Mouse (Mus musculus) neural tube, embryonic 14.5 days (tissue): ENCODE measurements around the gene Dctn2. TPM values are rescaled to one million over a fixed set of nuclear protein-coding genes. Genes with fewer than 3 reads are reported as not detected.
A peak's percentile ranks its signal among the peaks of the same experiment; 100 is the strongest.

Experiments used
- ATAC-seq: fragments of 200-750 bp; cut with Nextera tagmentation; 2 replicates; pipeline ENCODE4 v1.8.0; 2017; ENCODE audit warnings: low read depth, mild to moderate bottlenecking, moderate TSS enrichment, moderate library complexity
- H3K27ac ChIP-seq: fragments of 300-500 bp; sonication (generic); 2 replicates; pipeline ENCODE4 v1.5.1; 2014; ENCODE audit warnings: low read depth, mild to moderate bottlenecking, control low read depth, low read length, moderate library complexity, mixed read lengths
- H3K27me3 ChIP-seq: fragments of 300-500 bp; sonication (generic); 2 replicates; pipeline ENCODE4 v1.6.1; 2014; ENCODE audit warnings: low read length; ENCODE audit not compliant: control insufficient read depth, insufficient read depth
- H3K36me3 ChIP-seq: fragments of 300-500 bp; sonication (generic); 2 replicates; pipeline ENCODE4 v1.6.1; 2014; ENCODE audit warnings: low read length, mixed read lengths; ENCODE audit not compliant: control insufficient read depth, insufficient read depth
- H3K4me1 ChIP-seq: fragments of 300-500 bp; sonication (generic); 2 replicates; pipeline ENCODE4 v1.6.1; 2014; ENCODE audit warnings: low read length; ENCODE audit not compliant: control insufficient read depth, insufficient read depth
- H3K4me2 ChIP-seq: fragments of 300-500 bp; sonication (generic); 2 replicates; pipeline ENCODE4 v1.6.1; 2014; ENCODE audit warnings: mild to moderate bottlenecking, low read depth, low read length, control low read depth
- H3K4me3 ChIP-seq: fragments of 300-500 bp; sonication (generic); 2 replicates; pipeline ENCODE4 v1.5.1; 2014; ENCODE audit warnings: low read depth, low read length, control low read depth, mixed read lengths
- H3K9ac ChIP-seq: fragments of 300-500 bp; sonication (generic); replicated peaks from 2 replicates; pipeline ENCODE4 v1.6.1; 2014; ENCODE audit warnings: low read depth, mild to moderate bottlenecking, control low read depth, low read length, mixed read lengths
- H3K9me3 ChIP-seq: fragments of 300-500 bp; sonication (generic); 2 replicates; pipeline ENCODE4 v1.6.1; 2016; ENCODE audit warnings: low read length; ENCODE audit not compliant: control insufficient read depth
- WGBS: fragments of 180-500 bp; shearing (Covaris S2); extraction: QIAGEN DNeasy Blood & Tissue Kit; methylation state at CpG from one replicate; pipeline ENCODE4 v1.1.7; 2014; 5-methylcytosine and 5-hydroxymethylcytosine counted together
- polyA plus RNA-seq: library from polyadenylated mRNA; unstranded; fragments of >200 nt; fragmentation: Nextera tagmentation; extraction: Ambion mirVana; gene quantifications from 2 replicates; pipeline ENCODE4 v1.2.1, GENCODE M21; 2014

Gene Dctn2
- polyA plus RNA-seq, 1 experiment from 2014 or later = 298 TPM

- WGBS = 75% methylated on average over 11 of the region's 11 CpGs
- Histone ChIP-seq H3K4me2 (no peak overlapping the region), H3K9ac (no peak overlapping the region), H3K27ac (no peak overlapping the region), H3K27me3 (no peaks in the 10 kb centered on the region), H3K4me1 (peaks cover 33% of the 10 kb centered on the region), H3K9me3 (no peaks in the 10 kb centered on the region), H3K36me3 (peaks cover 53% of the 10 kb centered on the region), H3K4me3 (no peak overlapping the region)
- no peak for ATAC-seq
Measured at GRCm38 (mm10) chr10:127284724-127285500, 18.7 kb downstream of the Dctn2 start.

GRCm38 (mm10) chr10:127285644-127286043 lies 19.5 kb downstream of the Dctn2 start:
- WGBS = 77% methylated on average over 13 of the region's 13 CpGs
- Histone ChIP-seq H3K4me2 (no peak overlapping the region), H3K4me3 (no peak overlapping the region), H3K36me3 (peaks cover 52% of the 10 kb centered on the region), H3K4me1 (peaks cover 33% of the 10 kb centered on the region), H3K9me3 (no peaks in the 10 kb centered on the region), H3K9ac (no peak overlapping the region), H3K27ac (no peak overlapping the region), H3K27me3 (no peaks in the 10 kb centered on the region)
- ATAC-seq = no peak

GRCm38 (mm10) chr10:127286194-127286593 lies 20.0 kb downstream of the Dctn2 start:
- Histone ChIP-seq H3K4me1 (peaks cover 33% of the 10 kb centered on the region), H3K9me3 (no peaks in the 10 kb centered on the region), H3K4me3 (no peak overlapping the region), H3K4me2 (no peak overlapping the region), H3K27me3 (no peaks in the 10 kb centered on the region), H3K27ac (no peak overlapping the region), H3K36me3 (peaks cover 48% of the 10 kb centered on the region), H3K9ac (no peak overlapping the region; the same call in 1 of the 2 replicates)
- WGBS = 64% methylated on average over 7 of the region's 7 CpGs
- ATAC-seq = no peak

- H3K4me2 ChIP-seq = peak overlapping the region; percentile 91
- H3K9me3 ChIP-seq = no peaks in the 10 kb centered on the region
- ATAC-seq = no peak
- H3K9ac ChIP-seq = no peak overlapping the region; the same call in 1 of the 2 replicates
- no peaks in the 10 kb centered on the region for H3K27me3 ChIP-seq
- no peak overlapping the region for H3K27ac ChIP-seq
- peaks cover 44% of the 10 kb centered on the region for H3K36me3 ChIP-seq
- 46% methylated on average over 7 of the region's 7 CpGs for WGBS
- no peak overlapping the region; the same call in 1 of the 2 replicates for H3K4me3 ChIP-seq
- peaks cover 38% of the 10 kb centered on the region for H3K4me1 ChIP-seq
Measured at GRCm38 (mm10) chr10:127286730-127287129, 20.6 kb downstream of the Dctn2 start.

- no peaks in the 10 kb centered on the region for H3K9me3 ChIP-seq
- H3K27ac ChIP-seq = peak overlapping the region; percentile 96
- ATAC-seq = no peak
- H3K4me2 ChIP-seq = peak overlapping the region; percentile 91
- WGBS = 63% methylated on average over 15 of the region's 15 CpGs
- H3K36me3 ChIP-seq = peaks cover 37% of the 10 kb centered on the region
- peaks cover 44% of the 10 kb centered on the region for H3K4me1 ChIP-seq
- peak overlapping the region; percentile 84 for H3K9ac ChIP-seq
- no peaks in the 10 kb centered on the region for H3K27me3 ChIP-seq
- peak overlapping the region; percentile 64 for H3K4me3 ChIP-seq
Measured at GRCm38 (mm10) chr10:127287271-127287935, 21.2 kb downstream of the Dctn2 start.

- peaks cover 44% of the 10 kb centered on the region for H3K4me1 ChIP-seq
- WGBS = 1% methylated on average over 3 of the region's 3 CpGs
Measured at GRCm38 (mm10) chr10:127287936-127288293, 21.7 kb downstream of the Dctn2 start.

DNA sequence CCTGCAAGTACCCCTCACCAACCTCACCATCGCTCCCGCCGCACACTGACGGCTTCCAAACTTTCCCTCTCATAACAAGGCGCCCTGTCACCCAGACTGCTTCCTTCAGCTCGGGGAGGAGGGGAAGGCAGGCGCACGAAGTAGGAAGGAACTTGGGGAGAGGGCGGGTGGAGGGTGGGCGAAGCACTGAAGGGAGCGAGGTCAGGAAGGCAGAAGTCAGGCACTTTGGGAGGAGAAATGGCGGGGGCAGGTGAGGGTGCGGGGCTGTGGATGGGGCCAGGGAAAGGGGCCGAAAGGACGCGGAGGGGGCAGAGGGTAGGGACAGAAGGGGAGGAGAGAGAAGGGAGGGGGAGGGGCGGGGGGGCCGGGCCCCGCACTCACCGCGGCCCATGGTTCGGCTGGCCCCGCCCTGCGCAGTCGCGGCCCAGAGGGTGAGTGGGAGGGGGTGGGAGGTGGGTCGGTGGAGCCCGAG lies 22.2 kb downstream of the Dctn2 start:
- H3K4me3 ChIP-seq = peak overlapping the region; percentile 64
- no peaks in the 10 kb centered on the region for H3K27me3 ChIP-seq
- H3K27ac ChIP-seq = peak overlapping the region; percentile 96
- H3K9me3 ChIP-seq = no peaks in the 10 kb centered on the region
- H3K4me1 ChIP-seq = peaks cover 44% of the 10 kb centered on the region
- H3K36me3 ChIP-seq = peaks cover 32% of the 10 kb centered on the region
- peak overlapping the region; percentile 91 for H3K4me2 ChIP-seq
- WGBS = 0% methylated on average over 20 of the region's 28 CpGs
- H3K9ac ChIP-seq = peak overlapping the region; percentile 84
- peak; percentile 7 for ATAC-seq

More at GRCm38 (mm10) chr10:127287936-127288293, 21.7 kb downstream of the Dctn2 start:
- H3K27ac ChIP-seq = peak overlapping the region; percentile 96
- peak overlapping the region; percentile 91 for H3K4me2 ChIP-seq
- peaks cover 32% of the 10 kb centered on the region for H3K36me3 ChIP-seq
- ATAC-seq = no peak
- peak overlapping the region; percentile 64 for H3K4me3 ChIP-seq
- no peaks in the 10 kb centered on the region for H3K27me3 ChIP-seq
- H3K9me3 ChIP-seq = no peaks in the 10 kb centered on the region
- H3K9ac ChIP-seq = peak overlapping the region; percentile 84

GRCm38 (mm10) chr10:127288800-127289572 lies 22.8 kb downstream of the Dctn2 start, which contains the start of gene Mbd6:
Gene Mbd6 (minus strand): TSS chr10:127289018.
- Histone ChIP-seq H3K4me1 (peaks cover 44% of the 10 kb centered on the region), H3K27me3 (no peaks in the 10 kb centered on the region)

More at GRCm38 (mm10) chr10:127288800-127289572, 22.8 kb downstream of the Dctn2 start, which contains the start of gene Mbd6:
- Histone ChIP-seq H3K9ac (peak within 1 kb of the TSS; percentile 84), H3K4me3 (peak within 1 kb of the TSS; percentile 64), H3K36me3 (peaks cover 26% of the 10 kb centered on the region), H3K27ac (peak within 1 kb of the TSS; percentile 96), H3K4me2 (peak within 1 kb of the TSS; percentile 91), H3K9me3 (no peaks in the 10 kb centered on the region)
- peak; percentile 5 for ATAC-seq
- WGBS = under 1% methylated on average over 37 of the region's 65 CpGs
